Mouse (Mus musculus): ENCODE data around the gene Rgs7.

Gene Rgs7

GRCm38 (mm10) chr1:175028267-175028666 lies 464.0 kb downstream of the Rgs7 start:
- no peak for DNase-seq (ENCODE audit: low read depth)

GRCm38 (mm10) chr1:175025781-175026309 lies 466.5 kb downstream of the Rgs7 start:
- no peak for DNase-seq (ENCODE audit: low read depth)

GRCm38 (mm10) chr1:175024136-175024535 lies 468.2 kb downstream of the Rgs7 start:
- DNase-seq (ENCODE audit: low read depth): no peak

Data from fibroblast of lung, adult 2 months (primary cell).